Mouse (Mus musculus) forebrain, embryonic 16.5 days (tissue): ENCODE data around the gene Lsp1. TPM values are rescaled to one million over a fixed set of nuclear protein-coding genes. Genes with fewer than 3 reads are reported as not detected.

ENCODE experiments used
- ATAC-seq: fragments of 200-750 bp; cut with Nextera tagmentation; 2 replicates; pipeline ENCODE4 v1.8.0; 2017; ENCODE audit warnings: mild to moderate bottlenecking, moderate library complexity
- H3K27ac ChIP-seq: fragments of 300-500 bp; sonication (generic); 2 replicates; pipeline ENCODE4 v1.5.1; 2014; ENCODE audit warnings: low read length, control low read depth
- H3K27me3 ChIP-seq: fragments of 300-500 bp; sonication (generic); replicated peaks from 2 replicates; pipeline ENCODE4 v1.6.1; 2014; ENCODE audit warnings: low read length; ENCODE audit not compliant: control insufficient read depth, insufficient read depth
- H3K36me3 ChIP-seq: fragments of 300-500 bp; sonication (generic); 2 replicates; pipeline ENCODE4 v1.6.1; 2014; ENCODE audit not compliant: control insufficient read depth, insufficient read depth
- H3K4me1 ChIP-seq: fragments of 300-500 bp; sonication (generic); replicated peaks from 2 replicates; pipeline ENCODE4 v1.6.1; 2014; ENCODE audit warnings: low read length; ENCODE audit not compliant: control insufficient read depth, insufficient read depth
- H3K4me2 ChIP-seq: fragments of 300-500 bp; sonication (generic); 2 replicates; pipeline ENCODE4 v1.6.1; 2014; ENCODE audit warnings: mild to moderate bottlenecking, low read length, control low read depth
- H3K4me3 ChIP-seq: fragments of 300-500 bp; sonication (generic); replicated peaks from 2 replicates; pipeline ENCODE4 v1.5.1; 2014; ENCODE audit warnings: mild to moderate bottlenecking, low read length, control low read depth
- H3K9ac ChIP-seq: fragments of 300-500 bp; sonication (generic); replicated peaks from 2 replicates; pipeline ENCODE4 v1.6.1; 2014; ENCODE audit warnings: low read depth, low read length, control low read depth
- H3K9me3 ChIP-seq: fragments of 300-500 bp; sonication (generic); 2 replicates; pipeline ENCODE4 v1.6.1; 2016; ENCODE audit warnings: low read length; ENCODE audit not compliant: control insufficient read depth
- WGBS: fragments of 180-500 bp; shearing (Covaris S2); extraction: QIAGEN DNeasy Blood & Tissue Kit; methylation state at CpG from one replicate; pipeline ENCODE4 v1.1.7; 2014; 5-methylcytosine and 5-hydroxymethylcytosine counted together
- polyA plus RNA-seq: library from polyadenylated mRNA; unstranded; fragments of >200 nt; fragmentation: Nextera tagmentation; extraction: Ambion mirVana; gene quantifications from 2 replicates; pipeline ENCODE4 v1.2.1, GENCODE M21; 2015

Lsp1 gene
- polyA plus RNA-seq, 1 experiment from 2014 or later: 3.5 TPM

- peak overlapping the region; percentile 89 for H3K9ac ChIP-seq
- peak overlapping the region; percentile 87 for H3K4me2 ChIP-seq
- H3K27me3 ChIP-seq: no peaks in the 10 kb centered on the region
- peaks cover 5% of the 10 kb centered on the region; the same call in 1 of the 2 replicates for H3K36me3 ChIP-seq
- H3K9me3 ChIP-seq: no peaks in the 10 kb centered on the region
- under 1% methylated on average over 40 of the region's 44 CpGs for WGBS
- peaks cover 15% of the 10 kb centered on the region for H3K4me1 ChIP-seq
- peak; percentile 89 for ATAC-seq
- H3K4me3 ChIP-seq: peak overlapping the region; percentile 92
- peak overlapping the region; percentile 72 for H3K27ac ChIP-seq
These were observed 72.6 kb downstream of the Lsp1 start for GRCm38 (mm10) chr7:142533059-142533855.

GRCm38 (mm10) chr7:142535116-142535515 is 74.5 kb downstream of the Lsp1 start:
- no peak for ATAC-seq
- H3K4me3 ChIP-seq: no peak overlapping the region
- no peaks in the 10 kb centered on the region for H3K27me3 ChIP-seq
- 86% methylated on average over 4 of the region's 4 CpGs for WGBS
- no peaks in the 10 kb centered on the region for H3K9me3 ChIP-seq
- H3K9ac ChIP-seq: no peak overlapping the region
- peaks cover 5% of the 10 kb centered on the region; the same call in 1 of the 2 replicates for H3K36me3 ChIP-seq
- no peak overlapping the region for H3K4me2 ChIP-seq
- H3K4me1 ChIP-seq: peaks cover 18% of the 10 kb centered on the region
- H3K27ac ChIP-seq: no peak overlapping the region

- ATAC-seq: no peak
These were observed 75.2 kb downstream of the Lsp1 start for GRCm38 (mm10) chr7:142535832-142536231.

GRCm38 (mm10) chr7:142537181-142537580 is 76.6 kb downstream of the Lsp1 start:
- Histone ChIP-seq H3K27ac (no peak overlapping the region), H3K27me3 (no peaks in the 10 kb centered on the region), H3K4me1 (peaks cover 18% of the 10 kb centered on the region), H3K9ac (no peak overlapping the region), H3K9me3 (no peaks in the 10 kb centered on the region), H3K36me3 (peaks cover 5% of the 10 kb centered on the region; the same call in 1 of the 2 replicates), H3K4me2 (no peak overlapping the region), H3K4me3 (no peak overlapping the region)
- ATAC-seq: no peak
- 75% methylated on average over 5 of the region's 5 CpGs for WGBS

More at GRCm38 (mm10) chr7:142535832-142536231, 75.2 kb downstream of the Lsp1 start:
- no peak overlapping the region for H3K4me2 ChIP-seq
- no peak overlapping the region for H3K4me3 ChIP-seq
- H3K9me3 ChIP-seq: no peaks in the 10 kb centered on the region
- no peaks in the 10 kb centered on the region for H3K27me3 ChIP-seq
- H3K36me3 ChIP-seq: peaks cover 5% of the 10 kb centered on the region; the same call in 1 of the 2 replicates
- 93% methylated on average over 5 of the region's 5 CpGs for WGBS
- no peak overlapping the region for H3K9ac ChIP-seq
- H3K27ac ChIP-seq: no peak overlapping the region
- H3K4me1 ChIP-seq: peaks cover 18% of the 10 kb centered on the region

- Histone ChIP-seq H3K9me3 (no peaks in the 10 kb centered on the region), H3K36me3 (peaks cover 5% of the 10 kb centered on the region; the same call in 1 of the 2 replicates), H3K27ac (no peak overlapping the region), H3K9ac (peak overlapping the region; percentile 13; the same call in 1 of the 2 replicates), H3K4me3 (no peak overlapping the region), H3K4me1 (peaks cover 14% of the 10 kb centered on the region), H3K4me2 (no peak overlapping the region), H3K27me3 (no peaks in the 10 kb centered on the region)
- ATAC-seq: peak; percentile 70
- 6% methylated on average over 6 of the region's 6 CpGs for WGBS
These were observed 77.3 kb downstream of the Lsp1 start for GRCm38 (mm10) chr7:142537879-142538278.

- no peak overlapping the region for H3K27ac ChIP-seq
- H3K4me3 ChIP-seq: no peak overlapping the region
- H3K27me3 ChIP-seq: no peaks in the 10 kb centered on the region
- peak; percentile 8; the same call in 1 of the 2 replicates for ATAC-seq
- WGBS: 34% methylated on average over 4 of the region's 4 CpGs
- peak overlapping the region; percentile 13; the same call in 1 of the 2 replicates for H3K9ac ChIP-seq
- no peak overlapping the region for H3K4me2 ChIP-seq
- H3K9me3 ChIP-seq: no peaks in the 10 kb centered on the region
- peaks cover 14% of the 10 kb centered on the region for H3K4me1 ChIP-seq
- H3K36me3 ChIP-seq: peaks cover 5% of the 10 kb centered on the region; the same call in 1 of the 2 replicates
These were observed 77.7 kb downstream of the Lsp1 start for GRCm38 (mm10) chr7:142538291-142538690.

GRCm38 (mm10) chr7:142538766-142539165 is 78.2 kb downstream of the Lsp1 start:
- H3K9me3 ChIP-seq: no peaks in the 10 kb centered on the region
- ATAC-seq: no peak
- H3K36me3 ChIP-seq: peaks cover 5% of the 10 kb centered on the region; the same call in 1 of the 2 replicates
- H3K4me3 ChIP-seq: no peak overlapping the region
- WGBS: 23% methylated on average over 6 of the region's 6 CpGs
- H3K4me2 ChIP-seq: no peak overlapping the region
- H3K4me1 ChIP-seq: peaks cover 9% of the 10 kb centered on the region
- H3K27ac ChIP-seq: no peak overlapping the region
- no peak overlapping the region for H3K9ac ChIP-seq
- no peaks in the 10 kb centered on the region for H3K27me3 ChIP-seq

- Histone ChIP-seq H3K27me3 (no peaks in the 10 kb centered on the region), H3K9me3 (no peaks in the 10 kb centered on the region), H3K4me2 (no peak overlapping the region), H3K36me3 (peaks cover 5% of the 10 kb centered on the region; the same call in 1 of the 2 replicates), H3K27ac (no peak overlapping the region), H3K4me1 (peaks cover 6% of the 10 kb centered on the region), H3K4me3 (no peak overlapping the region), H3K9ac (no peak overlapping the region)
- ATAC-seq: no peak
- 71% methylated on average over 8 of the region's 8 CpGs for WGBS
These were observed 79.2 kb downstream of the Lsp1 start for GRCm38 (mm10) chr7:142539828-142540227.

GRCm38 (mm10) chr7:142542771-142543303 is 82.2 kb downstream of the Lsp1 start:
- H3K4me1 ChIP-seq: peaks cover 6% of the 10 kb centered on the region
- no peaks in the 10 kb centered on the region; the same call in 1 of the 2 replicates for H3K36me3 ChIP-seq
- H3K4me3 ChIP-seq: no peak overlapping the region
- no peak overlapping the region for H3K4me2 ChIP-seq
- no peak overlapping the region for H3K27ac ChIP-seq
- no peak overlapping the region for H3K9ac ChIP-seq
- no peak for ATAC-seq
- WGBS: 35% methylated on average over 10 of the region's 11 CpGs
- no peaks in the 10 kb centered on the region for H3K27me3 ChIP-seq
- no peaks in the 10 kb centered on the region for H3K9me3 ChIP-seq
